Mouse (Mus musculus) limb, embryonic 12.5 days (tissue): ENCODE measurements around the gene Scp2. TPM values are rescaled to one million over a fixed set of nuclear protein-coding genes. Genes with fewer than 3 reads are reported as not detected.

Experiments
- ATAC-seq: fragments of 200-750 bp; cut with Nextera tagmentation; 2 replicates; pipeline ENCODE4 v1.8.0; 2017; ENCODE audit warnings: low read depth, moderate TSS enrichment; ENCODE audit not compliant: insufficient number of reproducible peaks, insufficient read depth, low FRiP score, low TSS enrichment
- H3K27ac ChIP-seq: fragments of 300-500 bp; sonication (generic); 2 replicates; pipeline ENCODE4 v1.5.1; 2016; ENCODE audit warnings: mild to moderate bottlenecking, moderate library complexity
- H3K27me3 ChIP-seq: fragments of 300-500 bp; sonication (generic); 2 replicates; pipeline ENCODE4 v1.6.1; 2016; ENCODE audit warnings: mild to moderate bottlenecking, moderate library complexity
- H3K36me3 ChIP-seq: fragments of 300-500 bp; sonication (generic); 2 replicates; pipeline ENCODE4 v1.6.1; 2016; ENCODE audit warnings: mild to moderate bottlenecking, moderate library complexity
- H3K4me1 ChIP-seq: fragments of 300-500 bp; sonication (generic); replicated peaks from 2 replicates; pipeline ENCODE4 v1.6.1; 2016
- H3K4me2 ChIP-seq: fragments of 300-500 bp; sonication (generic); 2 replicates; pipeline ENCODE4 v1.6.1; 2016; ENCODE audit warnings: mild to moderate bottlenecking, moderate library complexity
- H3K4me3 ChIP-seq: fragments of 300-500 bp; sonication (generic); replicated peaks from 2 replicates; pipeline ENCODE4 v1.5.1; 2016; ENCODE audit warnings: mild to moderate bottlenecking
- H3K9ac ChIP-seq: fragments of 300-500 bp; sonication (generic); replicated peaks from 2 replicates; pipeline ENCODE4 v1.6.1; 2016; ENCODE audit warnings: mild to moderate bottlenecking, moderate library complexity
- H3K9me3 ChIP-seq: fragments of 300-500 bp; sonication (generic); 2 replicates; pipeline ENCODE4 v1.6.1; 2016; ENCODE audit warnings: mild to moderate bottlenecking, moderate library complexity
- WGBS: fragments of 180-500 bp; shearing (Covaris S2); methylation state at CpG from one replicate; pipeline ENCODE4 v1.1.7; 2016; 5-methylcytosine and 5-hydroxymethylcytosine counted together
- polyA plus RNA-seq: library from polyadenylated mRNA; unstranded; fragments of >200 nt; fragmentation: Nextera tagmentation; extraction: Ambion mirVana; gene quantifications from 2 replicates; pipeline ENCODE4 v1.2.1, GENCODE M21; 2016

The Scp2 gene
- polyA plus RNA-seq, 1 experiment from 2014 or later = 136 TPM

- Histone ChIP-seq H3K4me2 (peak overlapping the region; percentile 100), H3K4me3 (peak overlapping the region; percentile 68), H3K27me3 (peaks cover 54% of the 10 kb centered on the region), H3K9me3 (no peaks in the 10 kb centered on the region), H3K27ac (0 out of 2 replicates have a peak overlapping the region, but pooled peaks have one; percentile 17), H3K4me1 (peaks cover 20% of the 10 kb centered on the region), H3K9ac (peak overlapping the region; percentile 70; the same call in 1 of the 2 replicates), H3K36me3 (no peaks in the 10 kb centered on the region)
- 21% methylated on average over 11 of the region's 11 CpGs for WGBS
- no peak; the same call in 1 of the 2 replicates for ATAC-seq
Measured at GRCm38 (mm10) chr4:108032352-108032849, 112.4 kb downstream of the Scp2 start.

DNA sequence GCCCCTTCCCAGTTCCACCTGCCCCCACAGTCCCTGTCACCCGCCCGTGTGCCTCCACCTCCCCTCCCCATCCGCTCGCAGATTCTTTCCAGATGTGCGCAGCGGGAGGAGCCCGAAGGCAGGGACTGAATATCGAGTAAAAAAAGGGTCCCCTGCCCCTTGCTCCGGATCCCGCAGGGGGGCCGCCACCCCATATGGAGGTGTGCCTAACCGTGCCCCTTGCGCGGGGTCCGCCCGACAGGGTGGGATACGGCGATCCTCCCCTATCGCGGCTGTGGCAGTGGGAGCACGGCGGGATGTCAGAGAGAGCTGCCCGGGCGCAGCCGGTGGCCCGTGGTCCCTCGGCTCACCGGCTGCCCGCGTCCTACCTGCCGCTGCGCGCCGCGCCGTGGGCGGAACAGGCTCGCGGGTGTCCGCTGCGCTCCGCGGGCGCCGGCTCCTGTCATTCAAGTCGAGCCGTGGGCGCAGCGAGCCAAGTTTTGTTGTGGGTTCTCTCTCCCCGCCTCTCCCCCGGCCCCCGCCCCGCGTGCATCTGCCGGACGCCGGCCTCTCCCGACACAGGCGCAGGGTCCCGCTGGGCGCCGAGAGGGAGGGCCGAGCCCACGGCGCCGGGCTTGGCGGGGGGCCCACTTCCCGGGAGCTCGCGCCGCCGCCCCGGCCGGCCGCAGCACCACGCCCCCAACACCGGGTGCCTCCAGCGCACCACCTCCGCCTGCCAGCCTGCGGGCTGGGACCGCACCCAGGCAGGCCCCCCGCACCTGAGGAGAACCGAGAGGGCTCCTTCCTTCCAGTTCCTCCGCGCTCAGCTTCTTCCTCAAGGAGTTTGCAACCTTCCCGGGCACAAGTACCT lies 113.1 kb downstream of the Scp2 start:
- Histone ChIP-seq H3K36me3 (no peaks in the 10 kb centered on the region), H3K4me3 (peak overlapping the region; percentile 68), H3K4me1 (peaks cover 20% of the 10 kb centered on the region), H3K9ac (peak overlapping the region; percentile 70), H3K27me3 (peaks cover 54% of the 10 kb centered on the region), H3K9me3 (no peaks in the 10 kb centered on the region), H3K4me2 (peak overlapping the region; percentile 100), H3K27ac (peak overlapping the region; percentile 17; the same call in 1 of the 2 replicates)
- ATAC-seq = no peak
- WGBS = under 1% methylated on average over 79 of the region's 86 CpGs

DNA sequence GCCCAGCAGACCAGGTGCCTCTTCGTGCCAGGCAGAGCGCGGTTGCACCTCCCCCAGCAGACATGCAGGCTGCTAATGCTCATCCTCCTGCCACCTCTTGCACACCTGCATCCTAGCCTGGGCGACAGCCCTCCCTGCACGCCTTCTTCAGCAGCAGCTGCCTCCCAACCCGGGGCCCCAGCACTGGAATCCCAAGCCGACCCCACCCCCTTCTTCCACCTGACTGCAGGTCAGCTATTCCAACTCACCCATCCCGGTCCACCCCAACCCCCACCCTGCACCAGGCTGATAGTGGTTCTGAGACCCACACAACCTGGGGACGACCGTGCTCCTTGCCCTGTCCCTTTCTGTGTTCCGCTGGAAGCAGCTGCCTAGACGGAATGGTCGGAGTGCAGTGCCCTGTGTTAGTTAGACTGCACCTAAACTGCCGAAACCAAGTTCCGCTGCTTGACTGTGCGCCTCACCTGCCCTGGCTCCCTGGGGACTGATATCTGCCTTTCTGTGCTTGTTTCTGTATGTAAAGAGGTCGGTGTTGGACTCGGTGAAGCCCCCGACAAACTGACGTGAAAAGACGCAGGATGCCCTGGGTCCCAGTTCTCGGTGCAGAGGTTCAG lies 113.8 kb downstream of the Scp2 start:
- H3K9me3 ChIP-seq = no peaks in the 10 kb centered on the region
- no peaks in the 10 kb centered on the region for H3K36me3 ChIP-seq
- ATAC-seq = no peak
- WGBS = 3% methylated on average over 22 of the region's 22 CpGs
- H3K4me1 ChIP-seq = peaks cover 20% of the 10 kb centered on the region
- H3K27me3 ChIP-seq = peaks cover 54% of the 10 kb centered on the region
- H3K4me3 ChIP-seq = peak overlapping the region; percentile 68
- peak overlapping the region; percentile 70; the same call in 1 of the 2 replicates for H3K9ac ChIP-seq
- H3K4me2 ChIP-seq = peak overlapping the region; percentile 100
- no peak overlapping the region for H3K27ac ChIP-seq

DNA sequence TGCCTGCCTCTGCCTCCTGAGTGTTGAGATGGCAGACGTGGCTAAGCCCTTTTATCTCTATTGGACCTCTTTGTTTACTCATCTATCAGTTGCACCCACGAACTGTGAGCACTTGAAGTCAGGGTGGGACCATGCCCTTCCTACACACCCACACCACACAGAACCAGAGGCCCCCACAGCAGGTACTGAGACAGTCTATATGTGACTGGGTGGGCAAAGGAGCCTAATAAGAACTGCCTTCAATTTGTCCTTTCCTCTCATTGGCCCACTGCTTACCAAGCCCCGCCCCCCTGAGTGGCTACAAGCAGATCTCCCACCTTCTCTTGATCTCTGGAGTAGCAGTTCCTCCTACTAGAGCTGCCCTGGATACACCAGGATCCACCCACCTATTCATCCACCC lies 118.6 kb downstream of the Scp2 start:
- 29% methylated on average over 3 of the region's 3 CpGs for WGBS

GRCm38 (mm10) chr4:108025269-108025668 lies 119.5 kb downstream of the Scp2 start:
- no peak overlapping the region for H3K4me3 ChIP-seq
- H3K9ac ChIP-seq = 0 out of 2 replicates have a peak overlapping the region, but pooled peaks have one; percentile 27
- H3K9me3 ChIP-seq = no peaks in the 10 kb centered on the region
- peaks cover 18% of the 10 kb centered on the region for H3K27me3 ChIP-seq
- no peaks in the 10 kb centered on the region for H3K36me3 ChIP-seq
- 3% methylated on average over 10 of the region's 10 CpGs for WGBS
- peaks cover 12% of the 10 kb centered on the region for H3K4me1 ChIP-seq
- H3K27ac ChIP-seq = no peak overlapping the region
- peak overlapping the region; percentile 41 for H3K4me2 ChIP-seq
- no peak for ATAC-seq

More for the DNA sequence above, 118.6 kb downstream of the Scp2 start:
- Histone ChIP-seq H3K36me3 (no peaks in the 10 kb centered on the region), H3K9me3 (no peaks in the 10 kb centered on the region), H3K9ac (no peak overlapping the region), H3K27ac (no peak overlapping the region), H3K4me3 (no peak overlapping the region), H3K27me3 (peaks cover 27% of the 10 kb centered on the region), H3K4me2 (no peak overlapping the region), H3K4me1 (peaks cover 21% of the 10 kb centered on the region)
- no peak for ATAC-seq

- WGBS = 66% methylated on average over 5 of the region's 5 CpGs
- H3K9ac ChIP-seq = no peak overlapping the region
- ATAC-seq = no peak
- no peak overlapping the region for H3K27ac ChIP-seq
- H3K4me2 ChIP-seq = no peak overlapping the region
- H3K4me3 ChIP-seq = no peak overlapping the region
- peaks cover 12% of the 10 kb centered on the region for H3K4me1 ChIP-seq
- H3K9me3 ChIP-seq = no peaks in the 10 kb centered on the region
- H3K36me3 ChIP-seq = no peaks in the 10 kb centered on the region
- H3K27me3 ChIP-seq = peaks cover 11% of the 10 kb centered on the region
Measured at GRCm38 (mm10) chr4:108024641-108025040, 120.2 kb downstream of the Scp2 start.

- Histone ChIP-seq H3K27me3 (peaks cover 5% of the 10 kb centered on the region), H3K4me3 (no peak overlapping the region), H3K4me1 (peaks cover 24% of the 10 kb centered on the region), H3K36me3 (no peaks in the 10 kb centered on the region), H3K9ac (no peak overlapping the region), H3K4me2 (no peak overlapping the region), H3K27ac (no peak overlapping the region), H3K9me3 (no peaks in the 10 kb centered on the region)
- 87% methylated on average over 4 of the region's 4 CpGs for WGBS
- ATAC-seq = no peak
Measured at GRCm38 (mm10) chr4:108023186-108023585, 121.6 kb downstream of the Scp2 start.

DNA sequence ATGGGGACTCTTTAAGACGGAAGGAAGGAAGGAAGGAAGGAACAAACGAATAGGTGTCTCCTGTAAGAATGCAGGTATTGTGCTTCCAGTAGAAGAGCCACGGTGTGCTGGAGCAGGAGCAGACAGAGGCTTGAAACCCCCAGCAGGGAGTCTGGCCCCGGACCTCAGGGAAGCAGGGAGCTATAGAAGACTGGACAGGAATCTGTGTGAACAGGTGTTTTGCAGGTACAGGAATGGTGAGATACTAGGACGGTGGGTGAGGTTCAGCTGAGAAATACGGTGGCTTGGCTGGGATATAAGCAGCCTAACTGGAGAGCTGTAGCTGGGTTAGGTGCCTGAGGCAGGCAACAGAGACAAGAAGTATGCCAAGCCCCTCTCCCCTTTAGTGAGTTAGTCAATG lies 124.6 kb downstream of the Scp2 start:
- ATAC-seq = no peak
- Histone ChIP-seq H3K4me2 (no peak overlapping the region), H3K9ac (no peak overlapping the region), H3K9me3 (no peaks in the 10 kb centered on the region), H3K27me3 (peaks cover under 1% of the 10 kb centered on the region), H3K36me3 (no peaks in the 10 kb centered on the region), H3K27ac (no peak overlapping the region), H3K4me1 (peaks cover 25% of the 10 kb centered on the region), H3K4me3 (no peak overlapping the region)
- WGBS = 88% methylated on average over 6 of the region's 6 CpGs

DNA sequence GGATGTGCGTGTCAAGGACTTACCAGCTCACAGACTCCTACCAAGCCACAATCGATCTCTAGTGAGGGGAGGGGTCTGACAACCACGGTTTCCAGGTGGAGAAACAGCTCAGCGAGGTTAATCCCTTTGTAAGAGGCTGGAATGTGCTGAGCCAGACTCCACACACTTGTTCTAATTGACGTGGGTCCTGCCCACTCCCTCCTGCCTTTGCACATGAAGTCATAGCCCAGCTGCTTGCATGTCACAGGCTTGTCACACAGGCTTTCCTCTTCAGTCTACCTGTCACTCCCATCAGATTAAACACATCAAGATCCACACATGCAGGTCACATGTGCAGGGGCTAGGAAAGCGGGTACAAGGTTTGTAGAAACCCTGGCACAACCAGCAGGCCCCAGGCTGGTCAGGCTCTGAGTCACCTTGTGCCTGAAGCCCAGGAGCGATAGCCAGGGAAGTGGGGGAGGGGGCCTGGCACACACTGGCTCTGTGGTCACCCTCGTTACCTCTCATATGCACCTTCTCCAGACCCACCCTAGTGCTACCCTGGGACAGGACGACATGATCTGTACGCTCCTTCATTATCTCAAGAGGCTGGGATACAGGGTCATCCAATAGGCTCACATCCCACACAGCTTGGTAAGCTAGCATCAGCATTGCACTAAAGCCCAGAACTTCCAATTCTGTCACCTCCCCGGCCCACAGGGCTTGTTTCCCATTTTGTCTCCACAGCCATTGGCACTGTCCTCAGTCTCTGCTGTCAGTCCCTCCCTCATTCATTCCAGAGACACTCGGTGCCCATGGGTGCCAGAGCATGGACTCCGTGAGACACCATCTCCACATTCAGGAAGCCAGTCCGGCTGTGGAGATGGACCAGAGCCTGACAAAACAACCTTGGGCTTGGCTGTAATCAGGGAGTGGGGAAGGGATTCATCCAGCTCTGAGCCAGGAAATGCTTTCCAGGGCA lies 125.6 kb downstream of the Scp2 start:
- WGBS = 52% methylated on average over 14 of the region's 14 CpGs
- no peaks in the 10 kb centered on the region; the same call in 1 of the 2 replicates for H3K27me3 ChIP-seq
- H3K4me2 ChIP-seq = peak overlapping the region; percentile 17; the same call in 1 of the 2 replicates
- no peak overlapping the region for H3K9ac ChIP-seq
- peaks cover 20% of the 10 kb centered on the region for H3K4me1 ChIP-seq
- no peaks in the 10 kb centered on the region for H3K9me3 ChIP-seq
- no peaks in the 10 kb centered on the region for H3K36me3 ChIP-seq
- ATAC-seq = no peak
- H3K27ac ChIP-seq = no peak overlapping the region
- no peak overlapping the region for H3K4me3 ChIP-seq

- WGBS = 38% methylated on average over 10 of the region's 10 CpGs
- Histone ChIP-seq H3K27ac (no peak overlapping the region), H3K4me1 (peaks cover 20% of the 10 kb centered on the region), H3K9ac (no peak overlapping the region), H3K9me3 (no peaks in the 10 kb centered on the region), H3K27me3 (no peaks in the 10 kb centered on the region; the same call in 1 of the 2 replicates), H3K4me2 (peak overlapping the region; percentile 17; the same call in 1 of the 2 replicates), H3K36me3 (no peaks in the 10 kb centered on the region), H3K4me3 (no peak overlapping the region)
- ATAC-seq = no peak
Measured at GRCm38 (mm10) chr4:108018241-108018923, 126.4 kb downstream of the Scp2 start.
